Mouse (Mus musculus) left cerebral cortex, adult 11 months (tissue): ENCODE measurements around the gene Haghl.
"Not testable (repeated sequence)": the region's sequence is repeated elsewhere in the genome, so short reads cannot be mapped to it uniquely, and the experiment has no call there.

Source experiments
- DNase-seq: peaks from one replicate; pipeline ENCODE4 v3.0.0; 2022; ENCODE audit warnings: low spot score

Haghl gene

DNA sequence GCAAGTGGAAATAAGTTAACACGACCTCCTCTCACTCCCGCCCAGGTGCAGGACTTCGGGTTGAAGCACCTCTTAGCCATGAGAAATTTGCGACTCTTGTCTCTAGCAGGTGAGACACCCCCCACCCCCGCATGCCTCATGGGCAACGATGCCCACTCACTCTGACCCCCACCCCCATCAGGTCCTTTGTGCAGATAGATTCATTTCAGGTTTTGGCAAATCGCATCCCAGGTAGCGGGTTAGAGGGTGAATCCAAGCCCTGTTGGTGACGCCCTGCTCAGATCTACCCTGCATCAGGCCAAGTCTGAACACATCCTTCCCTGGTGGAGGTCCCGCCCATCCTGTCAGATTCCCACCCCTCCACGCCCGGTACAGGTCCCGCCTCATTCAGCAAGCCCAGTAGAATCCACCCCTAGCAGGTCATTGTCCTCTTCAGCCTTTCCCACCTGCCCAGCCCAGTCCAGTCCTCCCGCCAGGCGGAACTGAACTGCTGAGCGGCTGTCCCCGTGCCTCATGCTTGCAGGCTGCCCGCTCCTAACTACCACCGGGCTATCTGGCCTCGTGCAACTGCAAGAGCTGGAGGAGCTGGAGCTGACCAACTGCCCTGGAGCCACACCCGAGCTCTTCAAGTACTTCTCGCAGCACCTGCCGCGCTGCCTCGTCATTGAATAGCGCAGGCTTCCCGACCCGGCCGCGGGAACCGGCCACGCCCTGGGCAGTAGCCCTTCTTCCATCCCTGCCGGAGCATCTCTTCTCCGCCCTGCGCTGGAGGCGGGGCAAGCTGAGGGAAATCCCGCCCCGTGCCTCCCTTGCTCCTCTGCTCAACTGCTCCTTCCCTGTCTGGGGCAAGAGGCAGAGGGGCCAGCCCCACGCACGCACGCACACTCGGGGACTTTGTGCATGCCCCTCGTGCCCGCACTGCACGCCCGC lies 33.6 kb upstream of the Haghl start:
- no peak for DNase-seq

DNA sequence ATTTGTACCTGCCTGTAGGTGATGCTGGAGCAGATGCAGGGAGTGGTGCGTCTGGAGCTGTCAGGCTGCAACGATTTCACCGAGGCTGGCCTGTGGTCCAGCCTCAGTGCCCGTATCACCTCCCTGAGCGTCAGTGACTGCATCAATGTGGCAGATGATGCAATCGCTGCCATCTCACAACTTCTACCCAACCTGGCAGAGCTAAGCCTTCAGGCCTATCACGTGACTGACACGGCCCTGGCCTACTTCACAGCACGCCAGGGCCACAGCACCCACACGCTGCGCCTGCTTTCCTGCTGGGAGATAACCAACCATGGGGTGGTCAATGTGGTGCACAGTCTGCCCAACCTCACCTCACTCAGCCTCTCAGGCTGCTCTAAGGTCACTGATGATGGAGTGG lies 32.2 kb upstream of the Haghl start:
- no peak for DNase-seq

DNA sequence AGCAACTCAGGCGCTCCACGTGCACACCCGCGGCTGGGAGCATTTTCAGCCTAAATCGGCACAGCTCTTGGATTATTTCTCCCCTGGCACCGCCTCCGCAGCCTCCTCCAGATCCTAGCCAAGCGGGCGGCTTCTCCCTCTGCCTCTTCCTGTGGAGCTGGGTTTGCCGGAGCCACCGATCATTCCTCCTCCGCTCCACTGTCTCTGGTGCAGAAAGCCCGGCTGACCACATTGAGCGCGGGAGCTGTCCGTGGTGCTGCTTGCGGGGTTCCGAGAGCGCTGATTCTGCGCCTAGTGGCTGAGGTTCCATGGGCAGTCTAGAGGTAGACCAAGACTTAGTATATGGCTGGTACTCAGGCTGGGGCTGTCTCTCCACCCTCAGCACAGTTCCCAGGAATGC lies 28.0 kb upstream of the Haghl start:
- peak; percentile 79 for DNase-seq

DNA sequence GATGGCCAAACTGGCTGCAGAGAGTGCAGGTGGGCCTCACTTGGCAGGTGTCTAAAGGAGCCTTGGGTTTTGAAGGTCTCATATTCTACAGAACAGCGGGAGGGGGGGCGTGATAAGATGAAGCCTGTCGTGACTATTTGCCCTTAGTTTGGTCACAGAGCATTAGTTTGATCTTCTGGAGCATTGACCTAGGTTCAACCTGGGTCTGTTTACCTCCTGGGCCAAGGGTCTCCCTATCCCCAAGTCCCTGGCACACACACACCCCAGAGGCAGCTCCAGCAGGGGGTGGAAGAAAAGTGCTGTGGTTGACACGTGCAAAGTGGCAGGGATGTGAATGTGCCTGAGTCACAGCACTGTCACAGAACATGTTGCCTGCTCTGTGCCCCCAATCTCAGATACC lies 25.4 kb upstream of the Haghl start:
- no peak for DNase-seq

DNA sequence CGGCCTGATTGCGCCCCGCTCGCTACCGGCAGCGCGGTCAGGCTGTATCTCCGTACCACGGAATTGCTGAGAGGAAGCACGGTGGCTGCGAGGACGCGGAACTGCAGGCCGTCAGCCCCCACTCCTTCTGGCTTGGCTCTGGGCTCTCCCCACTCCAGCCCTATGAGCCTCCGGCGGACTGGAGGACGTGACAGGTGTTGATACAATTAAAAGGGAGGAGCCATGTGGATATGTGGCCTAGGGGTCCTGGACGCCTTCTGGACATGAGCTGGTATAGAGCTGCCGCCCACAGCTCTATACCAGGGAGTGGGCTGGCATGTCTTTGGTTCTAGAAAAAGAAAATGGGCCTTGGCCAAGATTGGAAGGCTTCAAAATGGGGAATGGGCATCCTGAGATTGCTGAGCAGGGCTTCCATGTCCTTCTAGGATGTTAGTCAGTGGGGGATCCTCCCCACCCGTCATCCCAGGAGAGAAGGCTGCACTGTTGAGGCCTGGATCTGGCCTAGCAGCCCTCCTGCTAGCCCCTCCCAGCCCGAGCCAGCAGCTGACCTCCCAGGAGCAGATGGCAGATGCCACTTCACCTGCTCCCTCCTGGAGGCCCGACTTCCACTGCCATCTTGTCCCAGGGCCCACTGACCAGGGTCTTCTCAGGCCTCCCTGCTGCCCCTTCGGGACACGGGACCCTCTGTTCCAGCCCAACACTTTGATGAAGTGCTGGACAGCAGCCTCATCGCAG lies 24.3 kb upstream of the Haghl start:
- DNase-seq: no peak

DNA sequence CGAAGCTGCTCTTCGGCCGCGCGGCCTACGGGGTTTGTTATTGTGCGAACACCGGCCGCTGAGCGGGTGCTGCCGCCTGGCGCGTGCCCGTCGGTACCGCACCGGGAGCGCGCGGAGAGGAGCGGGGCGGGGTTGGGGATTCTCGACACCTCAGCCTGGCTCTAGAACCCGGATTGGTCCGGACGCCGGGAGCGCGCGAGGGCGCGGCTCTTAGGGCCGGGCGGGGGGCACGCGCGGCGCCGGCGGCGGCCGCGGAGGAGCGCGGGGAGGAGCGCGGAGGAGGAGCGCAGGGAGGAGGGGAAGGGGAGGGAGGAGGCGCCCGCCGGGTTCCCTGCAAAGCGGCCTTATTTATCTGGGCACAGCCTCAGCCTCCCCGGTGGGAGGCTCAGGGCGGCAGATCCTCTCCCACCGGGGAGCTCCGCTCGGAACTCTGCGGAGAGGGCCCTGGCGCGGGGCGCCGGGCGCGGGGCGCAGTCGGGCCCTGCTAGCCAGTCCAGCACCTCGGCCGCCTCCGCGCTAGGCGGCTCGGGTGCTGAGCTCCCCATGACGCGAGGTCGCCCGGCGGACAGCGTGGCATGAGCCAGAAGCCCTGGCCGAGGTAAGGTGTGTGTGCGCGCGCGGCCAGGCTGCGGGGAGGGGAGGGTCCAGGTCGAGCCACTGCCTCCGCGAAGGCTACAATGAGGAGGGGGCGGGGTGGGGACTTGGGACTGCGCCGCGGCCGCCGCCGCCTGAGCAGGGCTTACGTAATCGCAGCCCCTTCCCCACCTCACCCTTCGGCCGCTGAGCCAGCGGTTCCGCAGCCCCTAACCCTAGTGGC lies 23.5 kb upstream of the Haghl start, which contains the start of gene Fbxl16:
Fbxl16 (plus strand) TSS at position 297 of the 817 bp plus-strand sequence.
- DNase-seq: peak; percentile 85

DNA sequence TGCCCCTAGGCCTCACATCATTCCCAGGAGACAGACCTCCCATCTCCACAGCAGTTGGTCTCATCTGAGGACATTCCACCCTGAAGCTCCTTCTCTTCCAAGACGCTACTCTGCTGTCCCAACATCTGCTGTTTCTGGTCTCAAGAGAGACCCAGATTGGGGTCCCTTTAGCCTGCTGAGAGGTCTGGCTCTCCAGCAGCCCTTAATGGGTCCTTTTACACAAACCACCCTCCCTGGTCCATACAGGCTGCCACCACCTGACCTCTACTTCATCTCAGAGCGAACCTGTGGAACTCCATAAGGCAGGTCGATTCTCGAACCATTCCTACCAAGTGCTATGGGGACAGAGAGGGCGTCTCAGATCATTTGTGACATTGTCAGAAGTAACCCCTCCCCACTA lies 22.6 kb upstream of the Haghl start:
- DNase-seq: no peak

DNA sequence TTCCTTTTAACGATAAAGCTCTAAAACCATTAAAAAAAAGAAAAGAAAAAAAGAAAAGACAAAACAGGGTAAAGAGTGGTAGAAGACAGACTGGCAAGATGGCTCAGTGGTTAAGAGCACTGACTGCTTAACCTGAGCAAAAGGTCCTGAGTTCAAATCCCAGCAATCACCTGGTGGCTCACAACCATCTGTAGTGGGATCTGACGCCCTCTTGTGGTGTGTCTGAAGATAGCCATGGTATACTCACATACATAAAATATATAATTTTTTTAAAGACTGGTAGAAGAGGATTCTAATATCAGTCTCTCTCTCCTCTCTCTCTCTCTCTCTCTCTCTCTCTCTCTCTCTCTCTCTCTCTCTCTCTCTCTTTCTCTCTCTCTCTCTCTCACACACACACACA lies 22.0 kb upstream of the Haghl start:
- not testable (repeated sequence) for DNase-seq

DNA sequence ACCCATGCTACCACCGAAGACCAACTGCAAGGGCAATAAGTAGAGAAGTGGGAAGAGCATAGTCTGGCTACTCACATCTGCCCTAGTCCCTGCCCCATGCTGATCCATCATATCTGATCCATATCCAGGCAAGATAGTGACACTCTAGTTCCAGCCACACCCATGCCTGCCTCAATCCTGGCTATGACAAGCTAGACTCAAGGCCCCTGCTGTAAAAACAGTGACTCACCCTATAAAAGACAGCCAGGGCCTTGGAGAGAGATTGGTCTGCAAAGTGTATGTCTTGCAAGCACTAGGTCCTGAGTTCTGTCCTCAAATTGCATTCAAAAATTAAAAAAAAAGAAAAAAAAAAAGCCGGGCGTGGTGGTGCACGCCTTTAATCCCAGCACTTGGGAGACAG lies 21.0 kb upstream of the Haghl start:
- DNase-seq: no peak

DNA sequence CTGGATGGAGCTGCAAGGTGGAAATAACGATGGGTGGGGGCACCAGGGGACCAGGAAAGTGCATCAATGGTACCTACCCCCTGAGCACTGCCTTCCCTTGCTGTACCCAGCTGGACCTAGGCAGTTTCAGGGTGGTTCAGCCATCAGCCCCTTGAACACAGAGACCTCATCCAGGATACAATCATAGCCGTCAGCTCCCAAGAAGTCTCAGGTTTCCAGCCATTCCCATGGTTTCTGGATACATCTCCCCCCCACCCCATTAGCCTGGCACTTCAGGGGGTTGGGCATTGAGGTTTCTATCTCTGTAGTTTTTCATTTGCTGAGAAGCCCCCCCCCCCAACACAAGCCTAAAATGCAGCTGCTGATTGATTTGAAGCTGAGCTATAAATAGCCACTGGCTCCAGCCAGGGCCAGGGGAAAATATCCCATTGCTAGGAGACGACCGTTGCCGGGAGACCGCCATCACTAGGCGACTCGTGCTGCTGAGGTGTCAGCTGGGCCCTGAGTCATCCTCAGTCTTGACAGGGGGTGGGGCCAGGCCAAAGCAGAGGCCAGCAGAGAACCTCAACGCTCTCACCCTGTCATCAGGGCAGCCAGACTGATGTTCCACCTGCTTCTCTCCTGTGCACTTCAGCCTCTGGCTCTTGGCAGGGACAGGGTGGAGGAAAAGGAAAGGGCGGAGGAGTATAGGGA lies 17.5 kb upstream of the Haghl start:
- peak; percentile 71 for DNase-seq

DNA sequence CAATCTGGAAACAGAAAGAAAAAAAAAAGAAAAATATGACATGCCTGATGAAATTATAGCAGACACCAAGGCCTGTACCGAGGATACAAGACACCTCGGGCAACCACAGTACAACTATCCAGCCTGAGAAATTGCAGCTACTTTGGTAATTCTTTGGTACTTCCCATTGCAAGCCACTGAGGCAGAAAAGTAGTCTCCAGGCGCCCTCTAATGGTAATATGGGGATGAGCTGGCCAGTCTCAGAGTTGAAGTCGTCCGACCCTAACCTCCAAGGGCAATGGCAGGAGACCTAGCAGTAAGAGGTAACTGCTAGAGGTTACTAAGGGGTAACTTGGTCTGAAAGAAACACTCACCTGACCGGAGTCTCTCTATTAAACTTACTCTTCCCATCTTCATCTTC lies 15.6 kb upstream of the Haghl start:
- peak; percentile 70 for DNase-seq

DNA sequence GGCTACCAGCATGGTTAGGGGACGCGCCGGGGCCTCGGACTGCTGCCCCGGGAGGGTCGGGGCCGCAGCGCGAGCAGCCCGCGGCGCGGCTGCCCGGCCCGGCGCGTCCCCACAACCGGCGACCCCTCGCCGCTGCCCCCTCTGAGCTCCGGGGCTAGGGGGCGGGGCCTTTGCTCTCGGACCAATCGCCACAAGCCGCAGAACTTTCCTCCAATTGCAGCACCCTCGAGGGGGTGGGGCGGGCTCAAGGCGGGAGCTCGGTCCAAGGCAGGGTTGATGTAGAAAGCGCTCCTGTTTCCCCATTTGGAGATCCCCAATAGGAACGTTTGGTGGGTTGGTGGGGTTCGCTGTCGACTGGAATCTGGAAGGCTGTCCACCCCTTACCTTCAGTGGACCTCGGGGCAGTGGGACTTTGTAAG lies 11.5 kb upstream of the Haghl start, which contains the start of gene Metrn:
Metrn (minus strand) TSS at position 186 of the 419 bp plus-strand sequence.
- DNase-seq: no peak

DNA sequence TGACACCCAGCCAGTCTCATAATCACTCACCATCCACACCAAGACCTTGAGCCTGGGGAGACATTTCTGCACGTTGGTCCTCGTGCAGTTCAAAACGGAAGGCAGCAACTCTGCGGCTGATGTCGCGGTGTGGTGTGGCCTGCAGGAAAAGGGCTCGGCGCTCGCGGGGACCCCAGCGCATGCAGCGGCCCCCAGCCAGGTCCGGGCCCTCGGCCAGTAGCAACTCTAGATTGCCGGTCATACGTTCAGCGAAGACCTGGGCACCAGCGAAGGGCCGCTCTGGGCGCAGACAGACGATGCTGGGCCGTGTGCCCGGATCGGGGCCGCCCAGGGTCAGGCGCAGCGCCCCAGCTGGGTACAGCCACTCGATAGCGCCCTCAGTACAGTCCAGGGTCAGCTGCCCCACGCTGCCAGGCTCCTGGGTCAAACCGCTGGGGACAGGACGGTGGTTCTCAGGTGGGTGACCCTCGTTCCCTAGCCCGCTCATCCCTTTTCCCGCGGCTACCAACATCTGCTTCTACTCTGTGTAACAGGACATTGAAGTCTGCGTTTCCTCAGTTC lies 10.8 kb upstream of the Haghl start:
- DNase-seq: no peak

DNA sequence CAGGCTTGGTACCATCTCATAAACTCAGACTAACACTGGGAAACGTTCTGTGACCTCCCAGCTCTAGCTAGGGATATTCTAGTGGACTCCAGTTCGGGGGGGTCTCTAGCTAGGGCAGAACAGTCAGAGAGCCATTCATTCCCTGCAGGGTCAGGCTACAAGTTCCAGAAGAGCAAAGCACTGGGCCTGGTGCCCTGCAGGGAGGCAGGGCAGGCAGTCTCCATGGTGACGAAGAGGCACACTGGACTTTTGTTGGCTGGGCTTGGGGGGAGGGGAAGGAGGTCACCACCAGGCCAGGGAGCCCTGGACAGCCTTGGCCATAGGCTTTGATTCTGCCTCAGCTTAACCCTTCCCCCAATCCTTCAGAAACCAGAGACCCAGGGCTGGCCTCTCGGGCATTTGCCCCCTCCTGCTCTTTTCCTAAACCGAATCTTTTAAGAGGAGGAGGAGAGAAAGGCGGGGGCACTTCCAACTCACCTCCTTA lies 10.2 kb upstream of the Haghl start, which contains the start of gene AC134908.4:
AC134908.4 (minus strand) TSS at position 51 of the 484 bp plus-strand sequence.
- DNase-seq: peak; percentile 83

DNA sequence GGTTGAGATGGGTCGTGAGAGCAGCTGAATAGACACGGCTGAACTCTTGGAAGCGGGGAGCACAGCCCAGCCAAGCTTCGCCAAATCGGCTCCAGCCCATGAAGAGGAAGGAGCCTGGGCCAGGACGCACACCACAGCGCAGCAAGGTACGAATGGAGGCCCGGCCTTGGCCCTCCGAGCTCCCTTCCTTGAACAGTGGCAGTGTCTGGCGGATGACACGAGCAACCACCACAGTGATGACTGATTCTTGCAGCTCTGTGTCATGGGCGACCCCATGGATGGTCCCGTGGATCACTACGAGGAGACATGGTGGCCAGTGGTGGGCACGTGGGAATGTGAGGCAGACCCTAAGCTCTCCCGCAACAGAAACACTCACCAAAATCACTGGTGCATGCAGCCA lies 9.5 kb upstream of the Haghl start:
- no peak for DNase-seq

DNA sequence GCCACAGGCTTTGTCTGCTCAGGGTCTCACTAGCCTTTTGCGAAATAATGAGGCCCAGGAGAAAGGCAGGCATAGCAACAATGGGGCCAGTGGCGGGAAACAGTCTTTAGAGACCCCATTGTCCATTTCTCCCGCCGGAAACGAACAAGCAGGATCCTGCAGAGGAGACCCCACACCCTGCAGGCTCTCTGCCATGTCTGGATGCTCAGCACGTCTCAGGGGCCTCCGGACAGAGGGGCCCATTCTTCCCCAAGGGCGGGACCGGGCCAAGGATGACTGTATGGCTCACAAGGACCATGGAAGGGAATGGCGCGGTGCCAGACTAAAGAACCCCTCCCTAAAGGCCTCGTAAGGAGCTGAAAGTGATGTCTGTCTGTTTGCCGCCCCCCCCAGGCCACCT lies 8.7 kb upstream of the Haghl start:
- no peak for DNase-seq

DNA sequence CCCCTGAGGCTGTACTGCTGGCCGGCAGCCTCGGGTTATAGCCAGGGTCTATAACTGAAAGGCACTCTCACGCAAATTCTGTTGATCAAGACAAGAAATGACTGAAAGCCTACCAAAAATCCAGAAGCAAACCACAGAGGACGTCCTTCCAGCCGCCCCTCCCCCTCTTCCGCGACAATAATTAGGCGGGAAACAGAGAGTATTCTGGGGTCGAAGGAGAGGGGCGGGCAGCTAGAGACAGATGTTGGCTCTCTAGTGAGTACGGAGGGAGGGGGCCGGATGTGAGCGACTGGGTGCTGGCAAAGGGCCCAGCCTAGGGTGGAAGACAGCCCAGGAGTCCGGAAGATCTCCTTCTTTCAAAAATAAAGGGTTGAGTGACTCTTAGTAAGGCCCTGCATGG lies 7.1 kb upstream of the Haghl start, which contains the start of gene Fam173a:
Fam173a (minus strand) TSS at position 287 of the 400 bp plus-strand sequence.
- DNase-seq: no peak

DNA sequence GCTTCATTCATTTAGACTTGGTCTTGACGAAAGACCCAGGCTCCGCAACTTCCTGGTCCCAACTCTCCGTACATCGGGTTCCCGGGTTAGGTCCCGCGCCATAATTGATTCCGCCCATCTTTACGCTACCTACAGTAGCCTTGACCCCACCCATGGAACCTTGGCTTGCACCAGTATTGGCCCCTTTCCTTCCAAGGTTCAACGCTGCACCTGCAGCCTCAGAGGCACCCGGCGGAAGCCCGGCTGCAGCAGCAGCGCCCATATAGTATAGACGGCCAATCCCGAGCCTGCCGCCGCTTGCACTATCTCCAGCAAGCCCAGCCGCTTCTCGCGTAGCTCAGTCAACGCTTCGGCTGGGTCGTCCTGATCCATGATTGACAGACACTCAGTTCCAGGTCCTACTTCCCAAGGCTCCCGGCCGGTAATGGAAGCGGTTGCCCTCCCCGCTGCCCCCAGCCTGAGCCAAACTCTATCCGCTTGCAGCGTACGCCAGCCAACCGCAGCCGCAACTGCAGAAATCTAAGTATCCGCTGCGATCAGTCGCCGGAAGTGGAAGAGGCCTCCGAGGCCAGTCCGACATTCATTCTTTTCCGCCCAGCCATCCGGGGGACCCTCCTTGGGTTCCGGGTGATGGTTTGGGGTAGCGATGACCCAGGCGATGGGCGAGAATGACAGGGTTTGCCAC lies 6.5 kb upstream of the Haghl start:
- DNase-seq: peak; percentile 71

DNA sequence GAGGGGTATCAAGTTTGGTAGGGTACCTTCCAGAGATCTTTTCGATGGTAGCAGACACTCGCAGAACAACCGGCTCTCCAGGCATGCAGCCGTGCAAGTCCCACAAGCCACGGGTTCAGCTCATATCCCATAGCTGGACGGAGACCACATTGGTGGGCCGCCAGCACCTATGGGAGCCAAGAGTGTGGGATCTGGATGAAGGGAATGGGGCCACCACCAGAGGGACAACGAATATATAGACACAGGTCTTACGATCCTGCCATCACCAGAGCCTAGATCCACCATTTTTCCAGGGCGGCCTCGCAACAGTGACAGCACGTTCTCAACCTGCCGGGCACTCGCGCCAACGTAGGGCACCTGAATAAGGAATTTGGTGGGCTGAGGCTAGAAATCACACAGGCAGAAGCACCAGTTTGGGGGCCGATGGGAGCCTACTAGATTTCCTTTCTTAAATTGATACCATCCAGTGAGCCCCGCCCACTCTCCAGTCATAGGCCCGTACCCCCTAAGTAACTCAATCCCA lies 5.9 kb upstream of the Haghl start:
- DNase-seq: no peak
